Mouse (Mus musculus): ENCODE results near the gene Catsperz. TPM values are rescaled to one million over a fixed set of nuclear protein-coding genes. Genes with fewer than 3 reads are reported as not detected.
A peak's percentile ranks its signal among the peaks of the same experiment; 100 is the strongest.

Catsperz gene
- polyA plus RNA-seq, 1 experiment from 2014 or later: 2.3 TPM

DNA sequence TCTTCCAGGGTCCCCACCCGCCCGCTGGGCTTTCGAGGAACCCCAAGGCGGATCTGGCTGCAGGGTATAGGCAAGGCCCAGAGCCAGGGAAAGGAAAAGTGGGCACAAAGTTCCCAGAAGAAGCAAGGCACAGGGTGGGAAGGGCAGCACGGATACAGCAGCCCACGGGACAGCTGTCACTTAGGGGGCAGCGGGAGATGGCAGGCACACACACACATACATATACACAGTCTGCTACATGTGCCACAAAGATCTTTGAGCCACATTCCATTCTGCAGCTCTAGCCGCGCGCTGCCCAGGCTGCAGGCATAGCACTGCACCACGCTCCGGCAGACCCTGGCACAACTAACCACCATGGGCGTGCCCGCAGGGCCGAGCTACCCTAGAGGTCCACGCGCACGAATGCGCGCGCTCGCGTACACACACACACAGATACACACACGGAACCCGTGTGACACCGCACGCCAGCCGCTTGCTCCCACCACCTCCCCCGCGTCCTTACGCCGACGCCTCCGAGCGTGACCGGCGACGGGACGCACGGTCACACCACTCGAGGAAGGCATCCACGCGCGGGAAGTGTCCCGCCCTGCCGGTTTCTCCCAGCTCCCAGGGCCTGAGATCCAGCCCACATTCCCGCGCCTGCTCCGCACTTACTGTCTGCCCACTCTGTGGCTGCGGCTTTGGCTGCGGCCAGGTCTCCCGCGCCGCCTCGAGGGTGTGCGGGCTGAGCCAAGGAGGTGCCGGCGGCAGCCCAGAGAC, 8.4 kb upstream of the Catsperz start:
- peak overlapping the region; percentile 53 for H3K9ac ChIP-seq
- no peaks in the 10 kb centered on the region for H3K9me3 ChIP-seq (replicated peaks)
- peak overlapping the region; percentile 83 for H3K4me2 ChIP-seq
- WGBS: 4% methylated on average over 58 of the region's 58 CpGs
- no peak overlapping the region for H3K27ac ChIP-seq (ENCODE audit: poor library complexity, severe bottlenecking)
- peak overlapping the region; percentile 43 for H3K4me3 ChIP-seq
- peak; percentile 58 for ATAC-seq (ENCODE audit: insufficient number of reproducible peaks, low FRiP score)
- H3K4me1 ChIP-seq (replicated peaks): peaks cover 14% of the 10 kb centered on the region
- 0 out of 2 replicates have a peak, but pooled peaks cover 2% of the 10 kb centered on the region for H3K36me3 ChIP-seq
- H3K27me3 ChIP-seq (replicated peaks): peaks cover 81% of the 10 kb centered on the region

DNA sequence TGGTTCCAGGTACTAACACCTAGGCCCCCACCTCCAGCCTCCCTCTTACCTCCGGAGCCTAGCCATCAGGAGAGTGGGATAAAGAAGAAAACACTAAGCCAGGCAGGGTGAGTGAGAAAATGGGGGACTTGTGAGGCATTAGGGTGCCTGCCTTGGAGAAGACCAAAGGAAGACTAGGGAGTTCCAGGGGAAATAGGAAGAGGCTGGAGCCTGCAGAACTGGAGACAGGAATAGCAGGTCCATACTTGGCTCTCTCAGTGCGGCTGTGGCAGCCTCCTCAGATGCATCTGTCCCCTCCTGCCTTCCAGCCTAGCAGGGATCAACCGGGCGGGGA, 7.9 kb upstream of the Catsperz start:
- Histone ChIP-seq H3K4me2 (peak overlapping the region; percentile 83), H3K4me1 (replicated peaks) (peaks cover 14% of the 10 kb centered on the region), H3K27ac (ENCODE audit: poor library complexity, severe bottlenecking) (no peak overlapping the region), H3K4me3 (peak overlapping the region; percentile 43), H3K36me3 (0 out of 2 replicates have a peak, but pooled peaks cover 2% of the 10 kb centered on the region), H3K9me3 (replicated peaks) (no peaks in the 10 kb centered on the region), H3K9ac (peak overlapping the region; percentile 53; the same call in 1 of the 2 replicates), H3K27me3 (replicated peaks) (peaks cover 83% of the 10 kb centered on the region)
- 24% methylated on average over 4 of the region's 4 CpGs for WGBS
- ATAC-seq (ENCODE audit: insufficient number of reproducible peaks, low FRiP score): no peak

DNA sequence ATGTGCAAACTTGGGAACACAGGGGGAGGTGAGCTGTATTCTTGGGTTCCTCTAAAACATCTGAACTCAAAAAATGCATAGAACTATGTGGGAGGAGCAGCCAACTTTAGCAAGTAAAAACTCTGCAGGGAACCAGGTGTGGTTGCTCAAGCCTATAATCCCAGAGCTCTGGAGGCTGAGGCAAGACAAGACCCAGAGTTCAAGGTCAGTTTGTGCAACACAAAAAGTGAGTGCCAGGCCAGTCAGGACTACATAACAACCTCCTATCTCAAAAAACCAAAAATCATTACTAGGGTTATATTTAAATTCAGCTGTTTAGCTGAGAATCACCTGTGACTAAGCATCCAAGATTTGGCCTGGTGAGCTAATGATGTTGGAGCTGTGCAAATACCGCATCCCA, 6.8 kb upstream of the Catsperz start:
- Histone ChIP-seq H3K9ac (no peak overlapping the region), H3K4me2 (no peak overlapping the region), H3K27me3 (replicated peaks) (peaks cover 88% of the 10 kb centered on the region), H3K36me3 (no peaks in the 10 kb centered on the region), H3K4me3 (no peak overlapping the region), H3K27ac (ENCODE audit: poor library complexity, severe bottlenecking) (no peak overlapping the region), H3K4me1 (replicated peaks) (peaks cover 17% of the 10 kb centered on the region), H3K9me3 (replicated peaks) (no peaks in the 10 kb centered on the region)
- 58% methylated on average over 1 of the region's 1 CpGs for WGBS
- no peak for ATAC-seq (ENCODE audit: insufficient number of reproducible peaks, low FRiP score)

DNA sequence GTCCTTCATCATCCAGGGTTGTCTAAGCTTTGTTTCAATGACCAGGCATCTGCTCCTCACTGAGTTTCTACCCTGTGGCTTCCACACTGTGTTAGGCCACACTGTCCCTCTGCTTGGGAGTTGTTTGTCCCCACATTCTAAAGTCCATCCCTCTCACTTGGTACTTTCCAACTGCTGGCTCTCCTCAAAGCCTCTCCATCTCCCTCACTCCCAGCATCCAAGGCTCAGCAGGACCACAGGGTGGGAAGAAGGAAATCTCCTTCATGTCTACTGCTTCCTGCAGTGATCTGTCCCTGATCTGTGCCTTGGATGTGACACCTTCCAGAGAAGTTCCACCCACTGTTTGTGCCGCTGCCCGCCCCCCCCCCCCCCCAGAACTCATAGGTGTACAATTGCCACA, 5.8 kb upstream of the Catsperz start:
- H3K4me1 ChIP-seq (replicated peaks): peaks cover 19% of the 10 kb centered on the region
- 11% methylated on average over 2 of the region's 2 CpGs for WGBS
- H3K4me2 ChIP-seq: no peak overlapping the region
- peaks cover 94% of the 10 kb centered on the region for H3K27me3 ChIP-seq (replicated peaks)
- no peak overlapping the region for H3K27ac ChIP-seq (ENCODE audit: poor library complexity, severe bottlenecking)
- no peak overlapping the region for H3K9ac ChIP-seq
- ATAC-seq (ENCODE audit: insufficient number of reproducible peaks, low FRiP score): no peak
- no peak overlapping the region for H3K4me3 ChIP-seq
- no peaks in the 10 kb centered on the region for H3K36me3 ChIP-seq
- peaks cover 3% of the 10 kb centered on the region; the same call in 1 of the 2 replicates for H3K9me3 ChIP-seq (replicated peaks)

DNA sequence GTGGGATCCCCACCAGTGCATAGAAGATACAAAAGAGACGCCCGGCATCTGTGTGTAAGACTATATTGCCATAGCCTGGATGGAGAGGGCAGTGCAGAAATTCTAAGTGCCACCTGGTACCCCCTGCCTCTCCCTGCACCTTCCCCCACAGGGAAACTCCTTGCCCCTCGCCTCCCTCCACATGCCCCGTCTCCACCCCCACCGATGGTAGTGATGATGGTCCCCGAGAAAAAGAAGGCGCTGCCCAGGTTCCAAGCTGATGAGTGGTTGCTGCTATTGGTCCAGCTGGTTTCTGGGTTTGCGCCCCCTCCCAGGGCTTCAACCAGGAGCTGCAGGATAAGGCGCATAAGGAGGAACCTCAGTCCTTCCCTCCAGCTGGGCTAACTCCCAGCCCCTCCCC, 2.9 kb upstream of the Catsperz start:
- H3K36me3 ChIP-seq: no peaks in the 10 kb centered on the region
- 11% methylated on average over 9 of the region's 9 CpGs for WGBS
- H3K27ac ChIP-seq (ENCODE audit: poor library complexity, severe bottlenecking): no peak overlapping the region
- peaks cover 84% of the 10 kb centered on the region for H3K27me3 ChIP-seq (replicated peaks)
- peaks cover 24% of the 10 kb centered on the region for H3K4me1 ChIP-seq (replicated peaks)
- H3K4me3 ChIP-seq: no peak overlapping the region
- no peak overlapping the region for H3K9ac ChIP-seq
- no peak for ATAC-seq (ENCODE audit: insufficient number of reproducible peaks, low FRiP score)
- H3K4me2 ChIP-seq: no peak overlapping the region
- H3K9me3 ChIP-seq (replicated peaks): peaks cover 4% of the 10 kb centered on the region; the same call in 1 of the 2 replicates

DNA sequence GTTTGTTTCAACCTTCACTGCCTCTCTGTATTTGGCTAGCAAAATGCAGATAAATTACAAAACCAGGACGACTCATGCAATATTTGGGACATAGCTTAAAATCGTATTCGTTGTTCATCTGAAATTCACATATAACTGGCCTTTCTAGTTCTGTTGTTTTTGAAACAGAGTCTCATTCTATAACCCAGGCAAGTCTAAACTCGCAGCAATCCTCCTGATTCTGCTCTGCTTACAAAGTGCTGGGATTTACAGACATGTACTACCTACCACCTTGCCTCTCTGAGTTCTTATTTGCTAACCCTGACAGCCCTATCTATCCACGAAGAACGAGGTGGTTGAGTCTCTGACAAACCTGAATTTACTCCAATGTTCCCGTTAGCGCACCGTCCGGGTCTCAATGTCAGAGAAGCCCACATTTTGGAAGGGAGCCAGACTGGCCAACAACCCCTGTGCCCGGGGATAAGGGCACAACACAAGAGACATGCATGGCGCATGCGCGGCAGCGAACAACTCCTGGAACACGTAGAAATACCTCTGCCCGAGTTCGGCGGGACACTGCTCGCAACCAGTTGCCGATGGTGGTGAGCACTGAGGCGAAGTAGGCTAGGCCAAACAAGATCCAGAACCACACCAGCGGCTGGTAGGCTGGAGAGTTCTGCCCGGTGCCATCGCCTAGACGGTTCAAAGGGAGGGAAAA, 1.5 kb upstream of the Catsperz start:
- no peaks in the 10 kb centered on the region for H3K36me3 ChIP-seq
- peak overlapping the region; percentile 24 for H3K4me3 ChIP-seq
- peaks cover 71% of the 10 kb centered on the region for H3K27me3 ChIP-seq (replicated peaks)
- ATAC-seq (ENCODE audit: insufficient number of reproducible peaks, low FRiP score): no peak
- H3K4me1 ChIP-seq (replicated peaks): peaks cover 31% of the 10 kb centered on the region
- peak overlapping the region; percentile 56 for H3K4me2 ChIP-seq
- WGBS: 12% methylated on average over 26 of the region's 26 CpGs
- H3K9me3 ChIP-seq (replicated peaks): peaks cover 4% of the 10 kb centered on the region; the same call in 1 of the 2 replicates
- H3K27ac ChIP-seq (ENCODE audit: poor library complexity, severe bottlenecking): no peak overlapping the region
- no peak overlapping the region for H3K9ac ChIP-seq

DNA sequence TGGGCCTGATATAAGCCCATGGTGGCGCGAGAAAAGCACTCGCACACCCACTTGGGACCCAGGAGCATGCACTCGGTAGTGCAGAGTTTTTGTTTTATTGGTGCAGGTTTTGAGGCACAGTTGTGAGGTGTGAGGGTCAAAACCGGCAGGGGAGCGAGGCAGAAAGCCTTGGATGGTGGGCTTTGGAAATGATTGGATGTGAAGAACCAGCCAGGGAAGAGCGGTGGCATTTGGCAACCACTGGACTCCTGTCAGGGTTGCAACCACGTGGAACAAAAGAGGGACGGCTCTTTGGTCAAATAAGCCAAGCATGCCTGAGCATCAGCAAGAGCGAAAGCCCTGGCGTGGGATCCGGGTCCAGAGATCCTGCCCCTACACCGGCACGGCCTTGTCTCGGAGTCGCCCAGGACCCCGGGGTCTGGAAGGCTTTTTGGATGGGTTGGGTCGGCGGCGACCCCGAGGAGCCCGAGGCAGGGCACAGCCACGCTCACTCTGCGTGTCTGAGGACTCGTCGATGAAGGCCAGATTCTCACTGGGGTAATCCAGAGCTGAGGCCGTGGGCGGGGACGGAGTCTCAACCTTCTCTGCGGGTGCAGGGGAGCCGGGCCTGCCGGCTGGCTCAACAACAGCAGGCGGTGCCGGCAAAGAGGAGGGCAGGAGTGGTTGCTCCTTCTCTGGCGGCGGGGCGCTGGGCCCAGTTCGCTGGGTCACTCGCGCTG, 590 bp upstream of the Catsperz start:
- peak overlapping the region; percentile 18; the same call in 1 of the 2 replicates for H3K9ac ChIP-seq
- peaks cover 4% of the 10 kb centered on the region; the same call in 1 of the 2 replicates for H3K9me3 ChIP-seq (replicated peaks)
- H3K4me1 ChIP-seq (replicated peaks): peaks cover 32% of the 10 kb centered on the region
- WGBS: 8% methylated on average over 40 of the region's 40 CpGs
- H3K4me2 ChIP-seq: peak overlapping the region; percentile 53
- H3K4me3 ChIP-seq: peak overlapping the region; percentile 12; the same call in 1 of the 2 replicates
- no peak overlapping the region for H3K27ac ChIP-seq (ENCODE audit: poor library complexity, severe bottlenecking)
- no peaks in the 10 kb centered on the region for H3K36me3 ChIP-seq
- no peak for ATAC-seq (ENCODE audit: insufficient number of reproducible peaks, low FRiP score)
- H3K27me3 ChIP-seq (replicated peaks): peaks cover 62% of the 10 kb centered on the region

DNA sequence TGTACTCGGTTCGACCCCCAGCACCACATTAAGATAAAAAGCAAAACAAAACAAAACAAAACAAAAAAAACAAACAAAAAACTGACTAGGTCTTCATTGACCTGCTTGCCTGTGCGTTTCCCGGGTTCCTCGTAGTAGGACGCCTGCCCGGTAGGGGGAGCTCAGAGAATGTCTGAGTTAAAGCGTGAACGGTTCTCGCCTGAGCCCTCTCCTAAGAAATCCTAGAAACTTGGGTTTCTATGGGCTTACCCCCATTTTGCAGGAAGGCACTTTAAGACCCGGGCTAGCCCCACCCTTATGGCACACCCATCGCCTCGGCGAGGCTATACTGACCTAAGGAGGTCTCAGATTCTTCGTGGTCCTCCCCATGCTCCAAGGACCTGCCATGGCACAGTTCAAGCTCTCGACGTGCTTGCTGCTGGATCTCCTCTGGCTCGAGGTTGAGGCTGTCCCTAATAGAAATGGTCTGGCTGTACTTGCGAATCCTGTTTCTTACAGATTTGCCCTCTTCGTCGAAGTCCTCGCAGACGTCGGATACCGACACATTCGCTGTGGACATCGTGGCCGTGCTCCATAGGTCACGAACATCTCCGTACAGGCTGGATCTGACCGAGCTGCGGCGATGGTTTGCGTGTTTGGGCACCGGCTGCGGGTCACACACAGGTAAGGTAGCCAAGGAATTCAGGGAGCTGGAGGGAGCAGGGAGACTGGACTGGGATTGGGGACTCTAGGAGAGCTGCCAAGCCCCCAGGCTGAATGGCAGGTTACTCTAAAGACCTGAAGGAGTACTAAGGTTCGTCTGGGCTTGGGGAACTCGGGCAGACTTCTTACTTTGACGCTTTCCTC, 496 bp downstream of the Catsperz start:
- peak overlapping the region; percentile 12 for H3K4me3 ChIP-seq
- H3K9me3 ChIP-seq (replicated peaks): peaks cover 4% of the 10 kb centered on the region; the same call in 1 of the 2 replicates
- peak overlapping the region; percentile 53 for H3K4me2 ChIP-seq
- H3K4me1 ChIP-seq (replicated peaks): peaks cover 43% of the 10 kb centered on the region
- peak overlapping the region; percentile 18; the same call in 1 of the 2 replicates for H3K9ac ChIP-seq
- H3K27me3 ChIP-seq (replicated peaks): peaks cover 52% of the 10 kb centered on the region
- H3K27ac ChIP-seq (ENCODE audit: poor library complexity, severe bottlenecking): no peak overlapping the region
- peaks cover 5% of the 10 kb centered on the region; the same call in 1 of the 2 replicates for H3K36me3 ChIP-seq
- ATAC-seq (ENCODE audit: insufficient number of reproducible peaks, low FRiP score): no peak
- 5% methylated on average over 39 of the region's 39 CpGs for WGBS

DNA sequence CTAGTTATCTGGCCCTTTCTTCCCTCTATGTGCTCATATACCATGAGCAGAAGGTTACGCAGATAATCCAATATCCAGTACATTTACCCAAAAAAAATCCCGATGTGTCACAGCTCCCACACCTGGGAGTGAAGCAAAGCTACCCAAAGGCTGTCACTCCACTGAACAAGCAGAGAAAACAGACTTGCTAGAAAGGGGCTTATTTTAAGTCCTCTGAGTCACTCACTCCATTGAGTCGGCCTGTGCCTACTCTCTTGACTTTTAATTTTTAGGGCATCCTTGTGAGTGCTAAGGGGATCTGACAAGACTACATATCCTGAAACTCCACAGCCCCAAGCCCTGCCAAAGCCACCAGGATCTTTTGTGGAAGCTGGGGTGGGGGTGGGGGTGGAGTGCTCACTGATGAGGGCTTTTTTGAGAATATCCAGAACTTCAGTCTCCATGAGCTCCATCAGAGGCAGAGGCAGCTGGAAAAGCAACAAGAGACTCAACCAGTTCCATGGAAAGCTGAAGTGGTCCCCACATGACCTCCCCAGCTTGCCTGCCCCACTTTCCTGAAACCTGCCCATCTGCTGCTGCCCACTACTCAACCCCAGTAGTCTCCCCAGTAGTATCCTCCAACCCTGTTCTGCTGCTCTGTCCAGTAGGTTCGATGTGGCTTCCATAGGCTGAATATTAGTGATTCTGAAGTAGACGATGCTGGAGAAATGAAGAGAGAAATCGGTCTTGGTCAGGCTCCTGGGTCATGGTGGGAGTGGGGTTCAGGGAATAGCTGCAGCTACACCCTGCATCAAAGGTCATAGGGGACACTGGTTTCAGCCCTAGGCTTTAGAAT, 2.1 kb downstream of the Catsperz start:
- ATAC-seq (ENCODE audit: insufficient number of reproducible peaks, low FRiP score): no peak
- H3K36me3 ChIP-seq: peaks cover 12% of the 10 kb centered on the region
- peaks cover 40% of the 10 kb centered on the region for H3K27me3 ChIP-seq (replicated peaks)
- H3K9ac ChIP-seq: peak overlapping the region; percentile 63
- H3K4me3 ChIP-seq: peak overlapping the region; percentile 88
- peak overlapping the region; percentile 50; the same call in 1 of the 2 replicates for H3K27ac ChIP-seq (ENCODE audit: poor library complexity, severe bottlenecking)
- H3K4me2 ChIP-seq: peak overlapping the region; percentile 90
- 54% methylated on average over 6 of the region's 6 CpGs for WGBS
- peaks cover 50% of the 10 kb centered on the region for H3K4me1 ChIP-seq (replicated peaks)
- peaks cover 4% of the 10 kb centered on the region; the same call in 1 of the 2 replicates for H3K9me3 ChIP-seq (replicated peaks)

Data from heart, embryonic 12.5 days (tissue).